Mouse (Mus musculus): ENCODE results near the gene Crebl2. TPM values are rescaled to one million over a fixed set of nuclear protein-coding genes. Genes with fewer than 3 reads are reported as not detected.

Gene Crebl2
- 18.6 TPM for total RNA-seq (2023)

DNA sequence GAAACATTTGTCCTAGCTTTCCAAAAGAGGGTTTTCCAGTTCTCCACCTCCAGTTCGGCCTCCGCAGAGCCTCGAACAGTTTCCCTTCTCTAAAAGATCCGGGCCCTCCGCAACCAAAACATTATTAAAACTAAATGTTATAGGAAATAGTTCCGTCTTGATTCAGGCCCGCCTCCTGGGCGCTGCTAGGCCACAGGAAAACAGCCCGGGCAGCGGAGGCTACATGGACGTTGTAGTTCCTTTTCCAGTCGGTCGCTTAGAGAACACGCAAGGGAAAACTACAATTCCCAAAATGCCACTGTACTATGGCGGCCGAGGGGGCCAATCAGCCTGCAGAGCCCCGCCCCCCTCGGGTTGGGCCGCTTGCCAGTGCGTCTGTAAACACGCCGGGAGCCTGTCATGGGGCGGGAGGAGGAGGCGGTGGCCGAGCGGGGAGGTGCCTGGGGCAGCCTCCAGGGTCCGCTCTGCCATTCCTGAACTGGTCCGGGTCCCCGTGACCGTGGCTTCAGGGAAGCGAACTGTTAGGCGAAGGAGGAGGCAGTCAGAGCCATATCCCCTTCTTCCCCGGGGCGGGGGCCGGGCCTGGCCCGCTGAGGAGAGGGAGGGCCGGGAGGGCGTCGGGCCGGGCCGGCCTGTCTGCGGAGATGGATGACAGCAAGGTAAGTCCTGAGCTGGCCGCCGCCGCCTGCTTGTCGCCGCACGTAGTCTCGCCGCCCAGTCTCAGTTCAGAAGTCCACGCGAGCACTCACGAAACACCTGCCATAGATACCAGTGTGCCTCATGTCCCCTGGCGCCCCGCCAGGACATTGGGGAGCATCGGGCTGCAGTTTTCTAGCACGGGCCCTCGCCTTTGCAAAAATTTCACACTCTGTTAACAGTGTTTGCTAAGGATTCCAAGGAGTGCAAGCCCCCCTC is at the start of gene Crebl2:
Gene Crebl2 (plus strand): TSS at position 369 of the 915 bp plus-strand sequence.

DNA sequence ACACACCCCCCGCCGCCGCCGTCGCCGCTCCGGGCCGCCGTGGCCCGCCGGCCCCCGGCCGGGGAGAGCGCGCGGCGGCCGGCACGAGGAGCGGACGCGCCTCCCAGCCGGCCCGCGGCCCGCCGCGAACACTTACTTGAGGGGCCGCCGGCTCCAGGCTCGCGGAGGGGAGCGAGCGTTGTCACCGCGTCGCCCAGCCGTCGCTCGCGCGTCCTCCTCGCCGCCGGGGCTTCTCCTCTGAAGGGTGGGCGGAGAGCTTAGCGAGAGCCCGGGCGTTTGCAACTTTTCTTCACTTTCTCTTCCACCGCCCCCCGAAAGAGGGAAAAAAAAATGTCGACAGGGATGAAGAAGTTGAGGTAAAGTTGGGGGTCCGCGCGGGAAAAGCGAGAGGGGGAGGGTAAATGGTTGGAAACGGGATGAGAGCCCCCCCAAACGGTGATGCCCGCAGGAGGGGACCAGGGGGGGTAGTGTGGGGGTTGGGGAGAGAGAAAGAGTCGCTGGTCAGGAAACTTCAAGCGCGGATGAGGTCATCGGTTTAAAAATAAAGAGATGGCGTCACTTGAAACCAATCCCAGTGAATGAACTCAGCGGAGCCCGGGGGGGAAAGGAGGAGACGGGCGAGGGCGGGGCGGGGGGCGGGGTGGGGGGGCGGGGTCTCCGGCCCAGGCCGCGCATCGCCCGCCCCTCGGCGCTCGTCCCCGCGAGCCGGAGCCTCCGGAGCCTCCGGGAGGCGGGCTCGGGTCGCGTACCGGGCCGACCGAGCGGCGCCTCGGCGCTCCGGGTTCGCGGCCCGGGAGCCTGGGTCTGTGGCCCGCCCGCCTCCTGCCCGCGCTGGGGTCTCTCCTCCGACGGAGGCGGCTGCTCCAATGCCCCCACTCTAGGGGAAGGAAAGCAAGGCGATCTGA is 37.6 kb upstream of the Crebl2 start, which contains the start of gene Dusp16:
Gene Dusp16 (minus strand): TSS at position 485 of the 905 bp plus-strand sequence.

DNA sequence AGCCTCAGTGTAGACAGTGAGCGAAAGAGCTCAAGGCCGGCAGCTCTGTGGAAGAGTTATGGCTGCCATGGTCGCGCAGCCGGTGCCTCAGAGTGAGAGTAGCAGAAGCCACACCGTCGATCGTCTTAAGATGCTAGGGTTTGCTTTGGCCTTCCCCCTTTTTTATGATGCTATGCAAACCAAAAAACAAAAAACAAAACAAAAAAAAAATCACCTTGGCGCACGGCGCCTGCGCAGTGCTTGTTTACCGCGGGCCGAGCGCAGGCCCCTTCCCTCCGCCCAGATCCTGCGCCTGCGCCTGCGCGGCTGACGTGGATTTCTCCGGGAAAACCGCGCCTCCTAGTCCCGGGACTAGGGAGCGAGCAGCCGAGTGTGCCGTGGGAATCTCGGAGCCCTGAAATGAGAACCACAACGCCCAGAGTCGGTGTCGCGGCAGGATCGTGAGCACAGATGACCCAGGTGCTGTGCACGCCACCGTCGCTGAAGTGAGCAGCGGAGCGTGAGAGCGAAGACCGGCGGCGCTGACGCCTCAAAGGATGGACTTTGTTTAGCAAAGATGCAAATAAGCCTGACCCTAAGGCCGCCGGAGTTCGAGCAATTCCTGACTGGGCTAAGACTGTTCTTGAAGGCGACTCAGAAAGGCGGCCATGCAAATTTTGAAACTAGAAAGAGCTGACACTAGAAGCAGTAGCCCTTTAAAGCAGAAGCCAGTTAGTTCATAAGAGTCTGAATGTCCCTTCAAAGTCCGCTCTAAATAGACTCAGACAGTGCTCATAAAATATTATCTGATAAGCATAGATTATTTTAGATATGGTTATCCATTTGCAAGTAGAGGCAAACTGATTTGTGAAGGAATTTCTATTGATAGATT is 68.4 kb downstream of the Crebl2 start, which contains the start of gene Gpr19:
Gene Gpr19 (minus strand): TSS at position 484 of the 871 bp plus-strand sequence.

Other genes starting within 250 kb of the Crebl2 start
- gene Mansc1, start 197.7 kb upstream of the Crebl2 start, total RNA-seq (2023) = 0.92 TPM
- 12.6 TPM for gene Borcs5, start 190.6 kb upstream of the Crebl2 start, total RNA-seq (2023)
- gene Dusp16, start 37.5 kb upstream of the Crebl2 start, total RNA-seq (2023) = 6.7 TPM
- gene Gpr19, start 68.4 kb downstream of the Crebl2 start, total RNA-seq (2023) = 21.9 TPM
- 170 TPM for gene Cdkn1b, start 90.2 kb downstream of the Crebl2 start, total RNA-seq (2023)
- 0.43 TPM for gene Apold1, start 151.6 kb downstream of the Crebl2 start, total RNA-seq (2023)
- gene Ddx47, start 181.5 kb downstream of the Crebl2 start, total RNA-seq (2023) = 126 TPM
- 0.34 TPM for gene Gprc5a, start 235.5 kb downstream of the Crebl2 start, total RNA-seq (2023)

All from CD8-positive naive resting alpha-beta T cell, adult 57 days (primary cell).